Mouse (Mus musculus) liver, postnatal 0 days (tissue): ENCODE results near the gene 1600014C10Rik.

Experiments used
- CTCF ChIP-seq: sonication (generic); IDR thresholded peaks from 2 replicates; pipeline ENCODE4 v1.5.1; 2016; ENCODE audit warnings: antibody characterized with exemption, low read depth
- EP300 ChIP-seq: IDR thresholded peaks from 2 replicates; pipeline ENCODE4 v1.6.1; 2016; ENCODE audit warnings: antibody characterized with exemption, low read depth, mild to moderate bottlenecking

- TF ChIP-seq CTCF (no peak), EP300 (no peak)
Observed at GRCm38 (mm10) chr7:38184418-38184745, 1.4 kb downstream of the 1600014C10Rik start.
